Mouse (Mus musculus): ENCODE data around the gene Hlcs.

DNA sequence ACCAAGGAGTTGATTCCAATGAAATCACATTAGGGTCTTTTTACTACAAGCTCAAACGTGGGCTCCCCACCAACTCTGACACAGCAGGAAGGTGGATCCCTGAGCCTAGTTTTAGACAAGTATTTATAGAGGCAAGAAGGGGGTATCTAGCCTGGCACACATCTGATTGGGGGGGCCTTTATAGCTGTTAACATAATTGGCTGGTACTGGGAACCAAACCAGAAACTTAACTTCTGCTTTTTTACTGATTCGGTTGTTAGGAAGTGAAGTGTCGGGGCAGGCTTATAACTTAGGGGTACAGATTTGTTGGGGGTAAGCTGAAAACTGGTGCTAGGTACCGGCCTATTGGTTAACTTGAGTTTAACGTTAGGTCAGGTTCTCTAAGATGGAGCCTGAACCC is 6.9 kb upstream of the Hlcs start:
- TF ChIP-seq CTCF (conservative IDR thresholded peaks at IDR 0.05; ENCODE audit: low read length), result no peak
- no peak for TF ChIP-seq NANOG (IDR thresholded peaks at IDR 0.05; ENCODE audit: borderline replicate concordance, low read length)
